In genomic region chr10:127526681-127527080, GRCm38 (mm10) we compare ENCODE assay signal across 8 mouse cellular contexts. TPM values are rescaled to one million over a fixed set of nuclear protein-coding genes. Genes with fewer than 3 reads are reported as not detected.
DNase-seq lines count a peak whose midpoint lies in the region; ATAC-seq lines count a peak whose summit lies in the region.

No protein-coding gene starts in this region.

- peak; percentile 56 for DNase-seq in urinary bladder, postnatal 14 days (ENCODE audit: low spot score)
- no peak for DNase-seq in urinary bladder, postnatal 10 days (ENCODE audit: low spot score)
- peak; percentile 85 for DNase-seq in embryo, embryonic 11 days
- DNase-seq in heart, postnatal 10 days: peak; percentile 51 to 75
- DNase-seq in kidney, postnatal 25 days: peak; percentile 74 to 84
- DNase-seq in right cerebral cortex, adult 2 months (ENCODE audit: low spot score in 2 of 2): no peak
- no peak for DNase-seq in frontal cortex, adult 2 months (ENCODE audit: extremely low spot score in 1 of 2, low spot score in 1 of 2)

- intact Hi-C loops in heart, postnatal 10 days (cut with DNase I): no loop called here

- peak; percentile 61 for ATAC-seq in megakaryocyte-erythroid progenitor cell, adult 5-6 weeks (replicated peaks; ENCODE audit: low FRiP score, low TSS enrichment, poor library complexity, severe bottlenecking)

RNA-seq across cellular contexts. Expression of gene Shmt2, which starts 4.4 kb away (rescaled TPM):
- 10 to 100 TPM; 41.3 to 41.7 TPM for total RNA-seq in heart, postnatal 10 days (2021)
- total RNA-seq in megakaryocyte-erythroid progenitor cell, adult 5-6 weeks (2014; fragmentation: Nextera tagmentation): 159 and 164 TPM in 2 replicates
- 76.6 and 87.1 TPM in 2 replicates for total RNA-seq in megakaryocyte-erythroid progenitor cell, adult 5-6 weeks (2017)
- polyA plus RNA-seq in frontal cortex, adult 2 months (2012; rRNA removed): 45.3 and 46.6 TPM in 2 replicates

RNA-seq across cellular contexts. Expression of gene Nxph4, which starts 7.7 kb away (rescaled TPM):
- 1 to 10 TPM; 1.3 to 1.8 TPM for total RNA-seq in heart, postnatal 10 days (2021)
- total RNA-seq in megakaryocyte-erythroid progenitor cell, adult 5-6 weeks (2014; fragmentation: Nextera tagmentation): not detected in 2 replicates
- not detected in 2 replicates for total RNA-seq in megakaryocyte-erythroid progenitor cell, adult 5-6 weeks (2017)
- polyA plus RNA-seq in frontal cortex, adult 2 months (2012; rRNA removed): 9.3 and 12.1 TPM in 2 replicates

RNA-seq across cellular contexts. Expression of gene Ndufa4l2, which starts 11.9 kb away (rescaled TPM):
- 10 to 100 TPM; 44.5 to 54.0 TPM for total RNA-seq in heart, postnatal 10 days (2021)
- not detected in 2 replicates for total RNA-seq in megakaryocyte-erythroid progenitor cell, adult 5-6 weeks (2014; fragmentation: Nextera tagmentation)
- total RNA-seq in megakaryocyte-erythroid progenitor cell, adult 5-6 weeks (2017): not detected in 2 replicates
- polyA plus RNA-seq in frontal cortex, adult 2 months (2012; rRNA removed): 10.3 and 10.8 TPM in 2 replicates

RNA-seq across cellular contexts. Expression of gene Stac3, which starts 25.2 kb away (rescaled TPM):
- total RNA-seq in heart, postnatal 10 days (2021): 1 to 10 TPM; 1.1 to 1.7 TPM
- not detected in 2 replicates for total RNA-seq in megakaryocyte-erythroid progenitor cell, adult 5-6 weeks (2014; fragmentation: Nextera tagmentation)
- total RNA-seq in megakaryocyte-erythroid progenitor cell, adult 5-6 weeks (2017): not detected in 2 replicates
- polyA plus RNA-seq in frontal cortex, adult 2 months (2012; rRNA removed): 8.8 and 9.8 TPM in 2 replicates

Comparison
In these comparisons a context has a peak if more than half of its experiments do, and no peak if none do; other contexts are left out.
1. DNase-seq: peak in urinary bladder, postnatal 14 days (single experiment), embryo, embryonic 11 days (single experiment), heart, postnatal 10 days (2 of 2) and kidney, postnatal 25 days (2 of 2); none in urinary bladder, postnatal 10 days (single experiment), right cerebral cortex, adult 2 months (0 of 2) and frontal cortex, adult 2 months (0 of 2).
2. RNA of gene Ndufa4l2, which starts 11.9 kb away (total RNA-seq): 44.5 to 54.0 TPM in heart, postnatal 10 days; not detected in megakaryocyte-erythroid progenitor cell, adult 5-6 weeks; every median in the first group is over 10 times any median in the second.